Mouse (Mus musculus): Measurements from ENCODE around the gene Trp53i11.

GRCm38 (mm10) chr2:93227713-93228479, 40.5 kb downstream of the Trp53i11 start:
- TF ChIP-seq CTCF (IDR thresholded peaks at IDR 0.05; ENCODE audit: borderline replicate concordance, extremely low read depth, insufficient read depth, insufficient read length) (no peak), POLR2A (IDR thresholded peaks at IDR 0.05; ENCODE audit: borderline replicate concordance, extremely low read depth, insufficient read depth, insufficient read length, poor library complexity, severe bottlenecking) (no peak)
